Mouse (Mus musculus) T-helper 1 cell (primary cell): ENCODE results near the gene Ankra2.

ENCODE experiments used
- in situ Hi-C: fragments of 300-600 bp; cut with MboI, MseI; formaldehyde crosslinking; loops from one replicate; pipeline ENCODE4 v1.15.1; 2025; ENCODE audit warnings: high pct_unique_total_duplicates

The Ankra2 gene

DNA sequence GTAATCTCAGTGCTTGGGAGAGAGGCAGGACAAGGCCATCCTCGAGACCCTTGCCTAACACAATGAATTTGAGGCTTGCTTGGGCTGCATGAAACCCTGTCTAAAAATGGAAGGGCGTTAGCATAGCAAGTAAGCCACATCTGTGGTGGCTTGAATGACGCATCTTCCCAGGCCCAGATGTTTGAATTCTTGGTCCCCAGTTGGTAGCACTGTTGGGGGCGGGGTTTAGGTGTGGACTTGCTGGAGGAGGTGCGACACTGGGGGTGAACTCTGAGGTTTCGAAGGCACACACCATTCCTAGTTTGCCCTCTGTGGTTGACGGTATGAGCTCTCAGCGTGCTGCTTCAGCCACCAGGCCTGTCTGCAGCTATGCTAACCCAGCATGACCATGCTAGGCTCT lies 28.8 kb downstream of the Ankra2 start:
- in situ Hi-C loops, result no loop called here

DNA sequence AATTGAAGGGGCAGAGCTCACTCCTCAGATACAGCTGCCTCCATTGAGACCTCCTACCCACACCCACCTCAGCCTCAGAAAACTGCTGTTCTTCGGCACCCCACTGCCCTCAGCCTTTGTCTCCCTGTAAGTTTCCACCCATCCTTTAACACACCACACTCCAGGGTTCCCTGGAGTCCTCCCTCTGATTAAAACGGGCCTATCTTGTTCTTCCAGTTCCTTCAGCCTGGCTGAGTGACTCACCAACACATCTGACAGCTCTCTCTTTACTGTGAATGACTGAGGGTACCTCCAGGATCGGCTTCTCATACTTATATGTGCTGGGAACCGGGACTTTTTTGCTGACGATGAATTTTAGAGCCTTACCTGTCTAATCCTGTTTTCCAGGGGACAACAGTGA lies 33.2 kb downstream of the Ankra2 start:
- in situ Hi-C loops, result no loop called here

DNA sequence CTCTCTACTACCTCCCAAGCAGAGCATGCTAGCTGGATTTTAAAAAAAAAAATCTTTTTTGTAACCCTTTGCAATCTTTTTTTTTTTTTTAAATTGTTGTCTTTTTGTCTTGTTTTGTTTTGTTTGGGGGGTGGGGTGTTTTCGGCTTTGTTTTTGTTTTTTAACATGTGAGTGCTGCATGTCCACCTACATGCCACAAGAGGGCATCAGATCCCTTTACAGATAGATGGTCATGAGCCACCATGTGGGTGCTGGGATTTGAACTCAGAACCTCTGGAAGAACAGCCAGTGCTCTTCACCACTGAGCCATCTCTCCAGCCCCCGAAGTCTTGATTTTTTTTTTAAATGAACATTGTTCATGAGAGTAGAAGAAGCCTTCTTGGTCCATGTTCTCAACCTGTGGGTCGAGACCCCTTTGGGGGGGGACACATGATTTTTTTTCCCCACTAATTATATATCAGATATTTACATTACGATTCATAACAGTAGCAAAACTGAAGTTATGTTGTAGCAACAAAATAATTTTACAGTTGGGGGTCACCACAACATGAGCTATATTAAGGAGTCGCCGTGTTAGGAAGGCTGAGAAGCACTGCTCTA lies 35.1 kb downstream of the Ankra2 start:
- in situ Hi-C loops, result no loop called here

DNA sequence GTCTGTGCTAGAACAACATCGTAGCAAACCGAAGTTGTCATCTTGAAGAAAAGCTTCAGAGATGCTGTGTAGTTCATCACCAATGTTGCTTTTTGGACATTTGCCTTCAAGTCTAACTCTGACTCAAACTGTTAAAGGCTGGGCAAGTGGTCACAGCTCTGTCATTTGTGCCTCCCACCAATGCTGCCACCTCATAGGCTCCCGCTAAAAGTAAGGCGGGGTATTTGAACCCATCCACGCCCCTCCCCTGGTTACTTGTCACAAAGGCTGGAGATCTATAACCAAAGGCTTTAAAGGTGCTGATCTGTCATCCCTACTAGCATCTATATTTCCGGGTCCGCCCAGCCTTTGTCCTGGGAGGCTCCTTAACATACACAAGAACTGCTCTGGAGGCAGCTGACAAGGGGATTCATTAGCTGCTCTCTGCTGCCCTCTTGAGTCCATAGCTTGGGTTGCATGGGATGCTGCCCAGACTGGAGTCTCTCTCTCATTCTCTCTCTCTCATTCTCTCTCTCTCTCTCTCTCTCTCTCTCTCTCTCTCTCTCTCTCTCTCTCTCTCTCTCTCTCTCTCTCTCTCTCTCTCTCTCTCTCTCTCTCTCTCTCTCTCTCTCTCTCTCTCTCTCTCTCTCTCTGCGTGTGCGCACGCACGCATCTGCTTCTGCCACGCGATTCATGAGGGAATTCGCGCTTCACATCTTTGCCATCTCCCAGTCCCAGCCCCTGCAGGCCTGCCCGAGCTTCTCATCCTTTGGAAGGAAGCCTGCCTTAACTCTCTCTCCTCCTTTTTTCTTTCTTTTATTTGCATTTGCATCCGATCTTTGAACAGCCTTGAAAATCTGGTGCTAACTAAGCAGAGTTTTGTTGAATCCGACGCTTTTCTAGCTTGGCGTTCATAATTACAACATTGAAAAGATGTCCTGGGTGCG lies 36.2 kb downstream of the Ankra2 start:
- in situ Hi-C loops, result no loop called here

DNA sequence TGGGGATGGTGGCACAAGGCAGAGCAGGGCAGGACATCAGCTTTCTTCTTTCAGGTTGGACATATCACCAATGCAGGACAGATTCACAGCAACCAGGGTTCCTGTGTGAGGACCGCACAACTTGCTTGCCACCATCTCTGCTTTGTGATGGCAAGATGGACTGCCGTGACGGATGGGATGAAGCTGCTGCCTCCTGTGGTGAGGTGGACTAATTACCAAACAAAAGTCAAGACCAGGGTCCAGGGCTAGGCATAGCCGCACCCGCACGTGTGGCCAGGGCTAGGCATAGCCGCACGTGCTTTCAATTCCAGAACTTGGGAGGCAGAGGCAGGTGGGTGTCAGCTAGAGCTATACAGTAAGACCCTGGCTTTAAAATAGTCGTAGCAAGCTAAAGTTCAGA lies 42.4 kb downstream of the Ankra2 start:
- in situ Hi-C loops, result no loop called here

DNA sequence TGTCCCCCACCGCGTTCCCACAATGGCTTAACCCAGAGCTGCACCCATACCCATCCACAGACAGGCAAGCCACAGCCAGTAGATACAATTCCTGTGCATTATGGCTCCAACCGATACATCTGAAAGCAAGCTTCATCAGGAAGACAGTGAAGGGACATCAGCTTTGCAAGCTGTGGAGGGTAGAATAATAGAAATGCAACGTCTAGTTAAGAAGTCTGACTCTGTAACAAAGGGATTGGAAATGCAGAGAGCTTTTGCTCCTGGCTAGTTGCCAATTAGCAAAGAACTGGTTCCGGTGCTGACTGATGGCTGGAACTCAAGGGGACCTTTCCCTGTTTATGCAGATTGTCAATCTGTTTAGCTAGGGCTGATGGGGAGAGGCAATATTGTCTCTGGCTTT lies 43.5 kb downstream of the Ankra2 start:
- in situ Hi-C loops, result no loop called here

DNA sequence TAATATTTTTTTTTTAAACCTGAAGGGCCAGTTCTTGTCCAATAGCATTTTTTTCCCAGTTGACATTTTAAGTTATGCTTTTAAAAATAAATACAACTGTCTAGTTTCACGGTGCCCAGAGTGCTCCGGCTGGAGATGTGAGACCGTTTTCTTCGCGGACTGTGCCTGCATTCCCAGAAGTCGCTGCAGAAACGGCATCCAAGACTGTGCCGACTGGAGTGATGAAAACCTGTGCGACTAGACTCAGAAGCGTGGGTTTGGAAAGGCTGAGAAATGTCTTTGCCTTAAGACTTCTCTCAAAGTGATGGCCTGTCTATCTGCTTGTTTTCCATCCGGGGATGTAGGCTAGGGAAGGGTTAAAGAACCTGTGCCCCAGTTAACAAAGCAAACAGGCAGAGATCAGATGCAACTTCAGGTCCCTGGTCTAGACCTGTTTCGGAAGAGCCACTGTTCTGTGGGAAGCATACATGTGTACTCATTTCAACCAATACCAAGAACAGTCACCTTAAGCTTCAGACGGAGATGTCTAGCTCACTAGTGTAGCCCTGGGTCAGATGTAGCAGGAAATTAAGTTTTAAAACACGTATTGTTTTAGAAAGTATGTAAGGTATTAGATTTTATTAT lies 44.1 kb downstream of the Ankra2 start:
- in situ Hi-C loops, result no loop called here

DNA sequence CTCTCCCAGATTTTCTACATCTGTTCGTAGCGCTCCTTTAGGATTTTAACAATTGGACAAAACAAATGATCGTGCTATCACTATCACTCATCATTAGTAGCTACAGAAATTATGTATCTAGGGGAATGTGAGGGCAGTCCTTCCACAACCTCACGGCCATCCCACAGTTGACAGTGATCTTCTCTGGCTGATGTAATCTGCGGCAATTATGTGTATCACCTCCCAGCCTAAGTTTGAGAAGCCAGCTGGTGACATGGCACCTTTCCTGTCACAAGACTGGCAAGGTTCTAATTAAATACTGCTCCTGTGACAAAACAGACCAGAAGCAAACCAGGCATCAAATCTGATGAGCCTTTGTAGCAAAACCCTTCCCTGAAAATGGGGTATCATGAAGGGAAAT lies 45.1 kb downstream of the Ankra2 start:
- in situ Hi-C loops, result no loop called here

DNA sequence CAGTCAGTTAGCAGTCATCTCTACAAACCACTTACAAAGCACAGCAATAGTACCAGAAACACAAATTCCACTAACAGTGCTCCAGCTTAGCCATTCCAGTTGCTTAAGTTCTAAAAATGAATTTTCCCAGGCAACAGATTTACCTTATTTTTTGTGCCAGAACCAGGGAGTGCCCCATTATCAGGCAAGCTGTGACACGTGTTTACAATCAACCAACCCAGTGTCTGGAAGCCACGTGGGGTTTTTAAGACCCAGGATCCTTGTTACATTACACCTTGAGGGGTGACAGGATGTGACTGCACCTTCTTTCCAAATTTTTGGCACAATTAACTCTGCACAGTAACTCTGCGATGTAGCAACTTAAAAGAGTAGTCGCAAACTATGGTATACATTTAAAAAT lies 45.9 kb downstream of the Ankra2 start:
- in situ Hi-C loops, result no loop called here

DNA sequence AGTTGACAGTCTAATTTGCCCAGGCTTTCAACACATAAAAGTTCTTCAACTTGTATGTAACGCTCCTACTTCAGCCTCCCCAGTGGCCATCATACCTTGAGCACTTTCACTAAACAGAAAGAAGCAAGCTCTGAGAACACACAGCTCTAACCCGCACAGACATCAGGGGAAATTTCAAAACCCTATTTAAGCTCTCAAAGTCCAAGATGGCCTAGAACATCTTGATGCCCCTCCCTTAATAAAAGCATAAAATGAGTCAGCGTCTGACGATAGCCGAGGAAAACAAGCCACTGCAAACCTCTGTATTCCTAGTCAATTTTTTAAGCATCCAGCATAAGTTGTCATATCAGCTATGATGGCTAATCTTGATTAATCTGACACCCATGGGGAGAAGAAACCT lies 48.7 kb downstream of the Ankra2 start:
- in situ Hi-C loops, result no loop called here

DNA sequence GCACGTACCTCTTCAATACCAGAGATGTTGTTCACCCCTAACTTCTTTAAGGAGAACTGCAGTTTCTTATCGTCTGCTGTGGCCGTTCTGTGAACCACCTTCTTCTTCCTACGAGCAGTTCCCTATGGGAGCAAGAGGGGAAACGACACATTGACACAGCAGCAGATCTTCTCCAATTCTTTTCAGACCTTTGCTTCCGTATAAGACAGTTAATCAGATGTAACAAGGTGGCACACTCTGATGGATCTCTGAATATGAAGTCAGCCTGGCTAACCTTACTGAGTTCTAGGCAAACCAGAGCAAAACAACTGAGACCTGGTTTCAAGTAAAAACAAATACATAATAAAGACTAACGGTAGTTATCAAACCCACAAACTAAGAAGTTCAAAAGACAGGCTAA lies 50.8 kb downstream of the Ankra2 start:
- in situ Hi-C loops, result no loop called here

DNA sequence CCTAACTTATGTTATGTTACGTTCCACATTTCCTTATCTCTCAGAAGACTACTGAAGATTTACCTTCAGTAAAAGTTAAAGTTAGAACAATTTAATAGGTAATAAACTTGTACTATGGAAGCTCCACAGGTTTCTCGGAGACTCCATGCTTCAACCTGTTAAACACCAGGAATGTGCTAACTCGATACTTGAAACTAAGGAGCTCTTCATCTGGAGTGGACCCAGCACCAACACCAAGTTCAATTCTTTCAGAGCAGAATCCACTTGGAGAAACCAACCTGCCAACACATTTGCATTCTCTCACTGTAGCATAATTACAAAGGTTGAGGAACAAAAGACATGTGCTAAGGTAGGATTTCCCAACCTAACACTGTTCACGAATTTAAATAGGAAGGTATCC lies 52.2 kb downstream of the Ankra2 start:
- in situ Hi-C loops, result no loop called here

DNA sequence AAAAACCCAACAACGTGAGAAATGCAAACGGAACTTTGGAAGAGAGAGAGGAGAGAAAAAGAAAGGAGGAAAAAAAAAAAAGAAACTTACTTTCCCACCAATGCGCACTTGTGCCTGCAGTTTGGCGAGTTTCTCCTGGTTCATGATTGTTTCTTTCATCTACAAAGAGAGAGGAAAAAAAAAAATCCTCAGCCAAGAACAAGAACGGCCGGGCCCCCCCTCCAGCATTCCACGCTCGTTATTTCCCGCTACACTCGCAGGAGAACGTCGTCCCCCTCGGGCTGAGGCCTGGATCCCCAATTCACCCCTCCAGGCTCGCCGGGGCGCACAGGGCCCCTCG lies 53.2 kb downstream of the Ankra2 start:
- in situ Hi-C loops, result no loop called here

DNA sequence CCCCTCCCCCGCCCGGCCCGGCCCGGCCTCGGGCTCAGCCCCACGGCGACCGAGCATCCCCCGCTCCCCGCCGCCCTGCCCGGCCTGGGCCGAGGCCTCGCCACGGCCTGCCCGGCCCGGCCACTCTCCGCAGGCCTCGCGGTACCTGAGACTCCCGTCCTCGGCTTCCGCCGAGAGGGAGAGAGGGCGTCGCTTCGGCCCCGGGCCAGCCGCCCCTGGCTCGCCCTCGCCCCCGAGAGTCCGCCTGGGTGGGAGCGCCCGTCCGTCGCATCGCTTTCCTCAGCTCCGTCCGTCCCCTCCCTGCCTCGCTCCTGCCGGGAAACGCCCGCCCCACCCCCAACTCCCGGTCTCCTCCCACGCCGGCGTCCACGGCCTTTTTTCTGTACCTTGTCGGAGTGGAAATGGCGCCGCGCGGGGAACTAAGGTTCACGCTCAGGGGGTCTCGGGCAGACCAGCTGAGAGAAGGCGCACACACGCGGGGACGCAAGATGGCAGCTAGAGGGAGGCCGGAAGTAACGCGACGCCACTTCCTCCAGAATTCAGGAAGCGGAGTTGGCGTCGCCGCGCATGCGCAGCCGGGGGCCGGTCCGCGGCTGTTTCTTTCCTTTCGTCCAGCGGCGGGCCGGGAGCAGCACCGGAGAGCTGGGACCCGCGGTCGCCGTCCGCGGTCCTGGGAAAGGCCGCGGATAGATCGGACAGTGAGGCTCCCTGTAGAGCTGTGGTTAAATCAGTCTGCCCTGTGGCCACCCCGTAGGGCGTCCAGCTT lies 53.8 kb downstream of the Ankra2 start, which contains the start of gene Btf3:
TSS of gene Btf3 (minus strand) at position 527 of the 766 bp plus-strand sequence.
- in situ Hi-C loops, result no loop called here

DNA sequence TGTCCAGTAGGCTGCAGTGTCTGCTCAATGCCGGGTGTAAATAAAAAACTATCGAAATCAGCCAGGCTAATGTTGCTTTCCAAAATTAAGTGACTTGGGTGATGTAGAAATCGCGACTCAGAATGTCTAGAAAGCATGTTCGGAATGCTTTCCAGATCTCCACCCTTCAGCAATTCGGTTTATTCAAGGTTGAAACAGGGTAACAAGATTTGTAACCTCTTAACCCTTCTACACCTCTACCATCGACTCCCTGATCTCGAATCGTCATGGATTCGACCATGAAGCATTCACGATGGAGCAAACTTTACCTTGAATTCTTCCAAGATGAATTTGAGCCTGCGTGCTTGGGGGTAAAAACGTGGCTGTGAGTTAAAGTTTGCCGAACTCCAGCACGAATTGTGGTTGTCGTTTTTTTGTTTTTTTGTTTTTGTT lies 54.4 kb downstream of the Ankra2 start:
- in situ Hi-C loops, result no loop called here

DNA sequence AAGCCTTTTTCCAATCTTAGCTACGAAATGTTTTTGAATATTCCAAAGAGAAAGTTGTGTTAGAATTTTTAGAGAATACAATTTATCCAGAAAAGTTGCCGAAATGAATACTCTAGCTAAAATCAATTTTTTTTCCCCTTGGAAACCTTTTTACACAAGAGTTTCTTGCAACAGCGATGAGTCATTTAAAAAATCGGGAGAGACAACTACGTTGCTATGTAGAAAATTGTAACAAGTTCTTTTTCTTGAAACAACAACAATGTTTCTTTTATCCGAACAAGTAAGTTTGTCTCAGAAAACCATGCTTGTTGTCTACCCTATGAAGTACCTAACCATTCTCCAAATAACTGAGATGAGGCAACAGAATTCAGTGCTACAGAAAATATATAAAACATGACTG lies 55.0 kb downstream of the Ankra2 start:
- in situ Hi-C loops, result no loop called here
